Mouse (Mus musculus) kidney, postnatal 0 days (tissue): ENCODE data around the gene Olfr750. TPM values are rescaled to one million over a fixed set of nuclear protein-coding genes. Genes with fewer than 3 reads are reported as not detected.
A peak's percentile ranks its signal among the peaks of the same experiment; 100 is the strongest.

ENCODE experiments used
- ATAC-seq: fragments of 200-750 bp; cut with Nextera tagmentation; replicated peaks from 2 replicates; pipeline ENCODE4 v1.8.0; 2017; ENCODE audit warnings: low read depth, moderate number of reproducible peaks, moderate TSS enrichment, moderate library complexity; ENCODE audit not compliant: low FRiP score
- DNase-seq: peaks from one replicate; pipeline ENCODE4 v3.0.0-alpha.2; 2016; ENCODE audit warnings: low spot score
- H3K27ac ChIP-seq: fragments of 300-500 bp; sonication (generic); 2 replicates; pipeline ENCODE4 v1.5.1; 2014; ENCODE audit warnings: mild to moderate bottlenecking
- H3K27me3 ChIP-seq: fragments of 300-500 bp; sonication (generic); 2 replicates; pipeline ENCODE4 v1.6.1; 2014; ENCODE audit warnings: low read length, mixed read lengths; ENCODE audit not compliant: insufficient read depth
- H3K36me3 ChIP-seq: fragments of 300-500 bp; sonication (generic); 2 replicates; pipeline ENCODE4 v1.6.1; 2014; ENCODE audit warnings: low read length, mixed read lengths; ENCODE audit not compliant: insufficient read depth
- H3K4me1 ChIP-seq: fragments of 300-500 bp; sonication (generic); replicated peaks from 2 replicates; pipeline ENCODE4 v1.6.1; 2014; ENCODE audit warnings: antibody characterized with exemption, low read length, mixed read lengths; ENCODE audit not compliant: insufficient read depth
- H3K4me2 ChIP-seq: fragments of 300-500 bp; sonication (generic); 2 replicates; pipeline ENCODE4 v1.6.1; 2014; ENCODE audit warnings: mild to moderate bottlenecking, low read length, moderate library complexity, mixed read lengths
- H3K4me3 ChIP-seq: fragments of 300-500 bp; sonication (generic); replicated peaks from 2 replicates; pipeline ENCODE4 v1.5.1; 2014; ENCODE audit warnings: low read depth, low read length
- H3K9ac ChIP-seq: fragments of 300-500 bp; sonication (generic); 2 replicates; pipeline ENCODE4 v1.6.1; 2014; ENCODE audit warnings: low read depth, low read length
- H3K9me3 ChIP-seq: fragments of 300-500 bp; sonication (generic); replicated peaks from 2 replicates; pipeline ENCODE4 v1.6.1; 2016; ENCODE audit warnings: low read length, inconsistent platforms, mixed read lengths
- CTCF ChIP-seq: IDR thresholded peaks from 2 replicates; pipeline ENCODE4 v1.5.1; 2016; ENCODE audit warnings: antibody characterized with exemption, low read depth, mild to moderate bottlenecking, moderate library complexity
- WGBS: fragments of 180-500 bp; shearing (Covaris S2); extraction: QIAGEN DNeasy Blood & Tissue Kit; methylation state at CpG from one replicate; pipeline ENCODE4 v1.1.7; 2014; 5-methylcytosine and 5-hydroxymethylcytosine counted together
- polyA plus RNA-seq: library from polyadenylated mRNA; unstranded; fragments of >200 nt; fragmentation: Nextera tagmentation; extraction: Ambion mirVana; gene quantifications from 2 replicates; pipeline ENCODE4 v1.2.1, GENCODE M21; 2015

The Olfr750 gene
- polyA plus RNA-seq, 1 experiment from 2014 or later, result not detected

DNA sequence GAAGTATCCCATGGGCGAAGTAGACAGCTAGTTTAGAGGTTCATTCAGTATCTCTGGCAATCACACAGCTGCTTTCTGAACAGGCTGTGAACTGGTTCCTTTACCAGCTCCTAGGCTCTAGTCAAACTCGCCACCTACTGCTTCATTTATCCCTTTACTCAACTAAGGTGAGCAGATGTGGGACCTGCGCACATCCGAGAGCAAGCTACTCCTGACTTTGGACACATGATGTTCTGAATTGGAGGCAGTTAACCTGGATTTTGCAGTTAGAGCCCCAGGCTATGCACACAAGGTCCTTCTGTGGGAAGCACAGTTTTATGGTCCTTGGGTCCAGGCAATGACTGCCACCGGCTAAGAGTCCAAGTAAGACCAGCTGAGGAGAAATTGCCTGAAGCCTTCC is 13.5 kb downstream of the Olfr750 start:
- Histone ChIP-seq H3K4me3 (no peak overlapping the region), H3K4me2 (no peak overlapping the region), H3K4me1 (peaks cover 6% of the 10 kb centered on the region; the same call in 1 of the 2 replicates), H3K36me3 (no peaks in the 10 kb centered on the region), H3K27ac (no peak overlapping the region), H3K27me3 (no peaks in the 10 kb centered on the region), H3K9me3 (no peaks in the 10 kb centered on the region), H3K9ac (no peak overlapping the region)
- DNase-seq, result no peak
- ATAC-seq, result no peak
- WGBS, result 85% methylated on average over 5 of the region's 5 CpGs
- TF ChIP-seq CTCF, result no peak

- Histone ChIP-seq H3K27ac (peak within 1 kb of the TSS; percentile 36; the same call in 1 of the 2 replicates), H3K36me3 (no peaks in the 10 kb centered on the region), H3K27me3 (no peaks in the 10 kb centered on the region), H3K4me2 (peak within 1 kb of the TSS; percentile 34), H3K9ac (0 out of 2 replicates have a peak within 1 kb of the TSS, but pooled peaks have one; percentile 13), H3K4me1 (peaks cover 12% of the 10 kb centered on the region; the same call in 1 of the 2 replicates), H3K9me3 (no peaks in the 10 kb centered on the region), H3K4me3 (0 out of 2 replicates have a peak within 1 kb of the TSS, but pooled peaks have one; percentile 7)
- 25% methylated on average over 9 of the region's 9 CpGs for WGBS
- no peak for TF ChIP-seq CTCF
- 0 out of 2 replicates have a peak, but pooled peaks have one; percentile 38 for ATAC-seq
- DNase-seq, result peak; percentile 60
Observed at GRCm38 (mm10) chr14:51057401-51057831, 16.8 kb downstream of the Olfr750 start, which contains the start of gene Rnase12. Rnase12 (minus strand) TSS chr14:51057661.

DNA sequence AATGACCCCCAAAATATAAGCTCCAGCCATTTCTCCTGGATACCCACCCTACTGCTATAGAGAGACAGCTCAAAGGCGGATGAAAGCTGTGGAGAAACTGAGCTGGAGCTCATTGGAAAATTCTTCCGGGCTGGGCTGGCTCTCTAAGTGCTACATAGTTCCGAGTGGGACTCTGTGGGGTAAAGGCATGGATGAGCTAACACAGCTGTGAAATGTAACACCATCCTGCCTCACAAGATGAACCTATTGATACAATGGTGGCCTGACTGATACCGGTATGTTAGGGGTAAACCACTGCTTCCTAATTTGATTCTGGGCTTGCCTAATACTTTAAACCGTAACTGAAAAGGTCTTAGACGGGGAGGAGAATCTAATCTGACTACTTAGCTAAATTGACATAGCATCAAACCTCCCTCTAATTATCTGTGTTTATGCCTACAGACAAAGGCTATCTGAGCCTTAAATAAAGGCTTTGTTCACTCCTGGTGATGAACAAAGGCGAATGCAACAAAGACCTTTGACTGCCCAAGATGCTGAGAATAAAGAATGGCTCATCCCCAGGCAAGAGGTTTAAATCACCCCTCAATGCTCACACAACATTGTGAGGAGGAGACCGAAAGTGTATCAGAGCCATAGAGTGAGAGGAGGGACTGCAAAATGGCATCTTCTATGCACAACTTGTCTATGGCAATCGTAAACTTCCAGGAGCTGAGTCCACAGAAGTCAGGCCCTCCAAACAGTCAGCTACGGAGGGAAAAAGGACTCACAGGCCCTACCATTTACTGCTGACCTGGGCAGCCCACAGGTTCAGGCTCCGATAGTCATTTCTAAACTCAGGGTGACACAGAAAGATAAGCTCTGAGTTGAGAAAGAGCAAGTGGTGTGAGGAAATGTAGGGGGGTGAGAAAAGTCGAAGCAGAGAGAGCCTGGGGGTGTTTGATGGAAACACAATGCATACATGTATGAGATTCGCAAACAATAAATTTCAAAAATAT is 19.7 kb downstream of the Olfr750 start:
- no peak for ATAC-seq
- WGBS, result 64% methylated on average over 13 of the region's 13 CpGs

DNA sequence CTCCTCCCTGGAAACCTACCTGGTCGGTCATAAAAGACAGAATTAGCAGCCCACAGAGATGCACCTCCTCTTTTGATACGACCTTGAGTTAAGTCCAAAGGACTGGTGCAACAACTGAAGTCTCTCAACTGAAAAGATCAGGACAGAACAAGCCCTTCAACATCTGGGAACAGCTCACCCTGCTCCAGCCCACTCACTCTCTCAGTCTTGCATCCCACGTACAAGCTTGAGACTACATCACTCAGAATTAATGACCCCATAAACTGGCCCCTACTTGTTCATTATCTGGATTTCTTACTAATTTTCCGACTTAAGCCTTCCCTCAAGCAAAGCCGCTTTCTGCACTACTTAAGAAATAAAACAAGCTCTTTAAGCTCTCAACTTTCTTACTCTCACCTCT is 21.1 kb downstream of the Olfr750 start:
- peaks cover 12% of the 10 kb centered on the region; the same call in 1 of the 2 replicates for H3K4me1 ChIP-seq
- no peak for TF ChIP-seq CTCF
- H3K9ac ChIP-seq, result no peak overlapping the region
- no peaks in the 10 kb centered on the region for H3K9me3 ChIP-seq
- no peaks in the 10 kb centered on the region for H3K36me3 ChIP-seq
- 0 out of 2 replicates have a peak overlapping the region, but pooled peaks have one; percentile 28 for H3K27ac ChIP-seq
- H3K4me3 ChIP-seq, result no peak overlapping the region
- ATAC-seq (peak; percentile 65), DNase-seq (peak; percentile 75)
- no peak overlapping the region for H3K4me2 ChIP-seq
- WGBS, result 17% methylated on average over 5 of the region's 5 CpGs
- no peaks in the 10 kb centered on the region for H3K27me3 ChIP-seq

More for the DNA sequence above, 19.7 kb downstream of the Olfr750 start:
- Histone ChIP-seq H3K4me3 (no peak overlapping the region), H3K4me2 (no peak overlapping the region), H3K9ac (no peak overlapping the region), H3K27ac (no peak overlapping the region), H3K27me3 (no peaks in the 10 kb centered on the region), H3K4me1 (peaks cover 12% of the 10 kb centered on the region; the same call in 1 of the 2 replicates), H3K36me3 (no peaks in the 10 kb centered on the region), H3K9me3 (no peaks in the 10 kb centered on the region)
- no peak for TF ChIP-seq CTCF
- DNase-seq, result peak; percentile 41

DNA sequence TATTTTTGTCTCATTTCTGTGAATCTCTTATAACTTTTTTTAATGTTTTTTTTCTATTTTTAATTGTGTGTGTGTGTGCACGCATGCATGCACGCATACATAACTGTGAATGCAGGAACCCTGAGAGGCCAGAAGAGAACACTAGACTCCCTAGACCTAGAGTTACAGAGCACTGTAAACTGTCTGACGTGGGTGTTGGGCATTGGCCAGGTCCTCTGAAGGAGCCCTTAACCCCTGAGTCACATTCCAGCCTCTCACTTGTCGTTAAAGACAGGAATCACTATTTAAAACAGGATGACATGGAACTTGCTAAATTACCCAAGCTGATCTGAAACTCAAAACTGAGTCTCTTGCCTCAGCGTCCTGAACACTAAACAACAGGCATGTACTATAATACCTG is 22.3 kb downstream of the Olfr750 start:
- Histone ChIP-seq H3K27ac (no peak overlapping the region; the same call in 1 of the 2 replicates), H3K9ac (no peak overlapping the region), H3K4me2 (no peak overlapping the region), H3K4me3 (no peak overlapping the region), H3K27me3 (no peaks in the 10 kb centered on the region), H3K9me3 (no peaks in the 10 kb centered on the region), H3K4me1 (peaks cover 7% of the 10 kb centered on the region; the same call in 1 of the 2 replicates), H3K36me3 (no peaks in the 10 kb centered on the region)
- 40% methylated on average over 5 of the region's 5 CpGs for WGBS
- no peak for TF ChIP-seq CTCF
- DNase-seq, result peak; percentile 57
- ATAC-seq, result no peak

DNA sequence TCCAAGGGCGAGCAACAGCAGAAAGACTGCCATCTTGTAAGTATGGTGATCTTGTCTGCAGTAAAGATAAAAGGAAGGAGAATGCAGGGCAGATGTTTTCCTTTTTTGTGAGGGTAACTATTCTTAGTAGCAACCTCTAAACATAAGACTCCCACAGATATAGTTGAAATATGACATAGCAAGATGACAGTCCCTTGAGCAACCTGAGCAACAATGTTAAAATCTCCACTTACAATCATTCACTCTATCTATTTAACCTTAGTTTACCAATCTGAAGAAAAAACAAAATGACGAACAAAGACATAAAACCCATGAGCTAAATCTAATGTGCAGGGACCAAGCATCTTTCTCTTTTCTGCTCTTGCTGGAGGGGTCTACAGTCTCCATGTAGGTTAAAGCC is 24.2 kb downstream of the Olfr750 start, which contains the start of gene Rnase11:
Gene Rnase11 (minus strand): TSS at position 101 of the 400 bp plus-strand sequence.
- TF ChIP-seq CTCF, result no peak
- Histone ChIP-seq H3K4me3 (no peak within 1 kb of the TSS), H3K36me3 (no peaks in the 10 kb centered on the region), H3K27ac (no peak within 1 kb of the TSS), H3K9ac (no peak within 1 kb of the TSS), H3K9me3 (no peaks in the 10 kb centered on the region), H3K4me2 (no peak within 1 kb of the TSS), H3K27me3 (no peaks in the 10 kb centered on the region), H3K4me1 (0 out of 2 replicates have a peak, but pooled peaks cover 7% of the 10 kb centered on the region)
- WGBS, result 87% methylated on average over 2 of the region's 2 CpGs
- ATAC-seq, result no peak
- no peak for DNase-seq
